Mouse (Mus musculus): ENCODE data around the gene 2010111I01Rik. TPM values are rescaled to one million over a fixed set of nuclear protein-coding genes. Genes with fewer than 3 reads are reported as not detected.

2010111I01Rik gene
- total and polyA plus RNA-seq, 3 experiments: 26.3 to 32.7 TPM; not detected in 1

GRCm38 (mm10) chr13:63039848-63040247 lies 75.2 kb downstream of the 2010111I01Rik start:
- no peak for DNase-seq (ENCODE audit: low read depth, low spot score)
- Histone ChIP-seq H3K9me3 (replicated peaks; ENCODE audit: insufficient read depth, low read length) (no peaks in the 10 kb centered on the region), H3K79me2 (ENCODE audit: control insufficient read depth, insufficient read depth, low read length, poor library complexity) (no peaks in the 10 kb centered on the region), H3K4me3 (ENCODE audit: control insufficient read depth in 1 of 2, insufficient read depth in 1 of 2, low read depth in 2 of 2, low read length in 2 of 2) (no peak overlapping the region), H3K27ac (ENCODE audit: control insufficient read depth, low read depth, low read length) (no peak overlapping the region), H3K27me3 (ENCODE audit: control insufficient read depth in 1 of 2, insufficient read depth in 2 of 2, low read length in 2 of 2) (no peaks in the 10 kb centered on the region; a peak in 1 of 4 replicates), H3K36me3 (ENCODE audit: control insufficient read depth in 1 of 2, insufficient read depth in 2 of 2, low read length in 2 of 2) (no peaks in the 10 kb centered on the region), H3K9ac (ENCODE audit: control insufficient read depth, low read depth, low read length, poor library complexity, severe bottlenecking) (no peak overlapping the region), H3K4me1 (ENCODE audit: control insufficient read depth in 1 of 2, insufficient read depth in 2 of 2, low read length in 2 of 2) (no peaks in the 10 kb centered on the region)
- TF ChIP-seq CHD1 (IDR thresholded peaks at IDR 0.05; ENCODE audit: low read depth, low read length) (no peak), NRF1 (IDR thresholded peaks at IDR 0.05; ENCODE audit: insufficient read depth, low read depth, low read length, poor library complexity, severe bottlenecking) (no peak), CTCF (IDR thresholded peaks at IDR 0.05 in 2 of 3, conservative IDR thresholded peaks at IDR 0.05 in 1 of 3; ENCODE audit: control insufficient read depth in 1 of 3, insufficient read depth in 1 of 3, low read depth in 2 of 3, low read length in 3 of 3, poor library complexity in 1 of 3, severe bottlenecking in 1 of 3) (no peak), TAL1 (IDR thresholded peaks at IDR 0.05; ENCODE audit: low read length) (no peak), ZNF384 (IDR thresholded peaks at IDR 0.05; ENCODE audit: low read depth, low read length) (no peak), MYC (IDR thresholded peaks at IDR 0.05; ENCODE audit: low read depth, low read length) (no peak), ZKSCAN1 (IDR thresholded peaks at IDR 0.05; ENCODE audit: low read depth, low read length) (no peak), ELF1 (IDR thresholded peaks at IDR 0.05; ENCODE audit: low read depth, low read length) (no peak), GATA1 (IDR thresholded peaks at IDR 0.05; ENCODE audit: low read depth, low read length) (no peak), NELFE (IDR thresholded peaks at IDR 0.05; ENCODE audit: low read depth, low read length) (no peak), CHD2 (IDR thresholded peaks at IDR 0.05; ENCODE audit: low read length) (no peak), MEF2A (IDR thresholded peaks at IDR 0.05; ENCODE audit: extremely low read depth, insufficient replicate concordance, low read depth, low read length, poor library complexity, severe bottlenecking) (no peak), E2F4 (IDR thresholded peaks at IDR 0.05; ENCODE audit: borderline replicate concordance, low read depth, low read length) (no peak), BHLHE40 (IDR thresholded peaks at IDR 0.05; ENCODE audit: borderline replicate concordance, low read depth, low read length) (no peak), RCOR1 (IDR thresholded peaks at IDR 0.05; ENCODE audit: low read depth, low read length) (no peak), ETS1 (IDR thresholded peaks at IDR 0.05; ENCODE audit: low read depth, low read length) (no peak)

GRCm38 (mm10) chr13:63045504-63046205 lies 81.0 kb downstream of the 2010111I01Rik start:
- no peaks in the 10 kb centered on the region; a peak in 1 of 4 replicates for H3K27me3 ChIP-seq (ENCODE audit: control insufficient read depth in 1 of 2, insufficient read depth in 2 of 2, low read length in 2 of 2)
- no peak for TF ChIP-seq POLR2A (IDR thresholded peaks at IDR 0.05; ENCODE audit: control insufficient read depth in 1 of 2, insufficient read depth in 1 of 2, low read depth in 1 of 2, low read length in 2 of 2, poor library complexity in 1 of 2)
- TF ChIP-seq MXI1 (IDR thresholded peaks at IDR 0.05; ENCODE audit: low read depth, low read length): no peak
- no peak for TF ChIP-seq ZNF384 (IDR thresholded peaks at IDR 0.05; ENCODE audit: low read depth, low read length)
- TF ChIP-seq SIN3A (IDR thresholded peaks at IDR 0.05; ENCODE audit: low read length): no peak
- no peak for TF ChIP-seq ZC3H11A (IDR thresholded peaks at IDR 0.05; ENCODE audit: low read depth, low read length)
- TF ChIP-seq USF2 (IDR thresholded peaks at IDR 0.05; ENCODE audit: borderline replicate concordance in 1 of 2, insufficient read depth in 1 of 2, low read depth in 1 of 2, low read length in 2 of 2): no peak
- TF ChIP-seq ZMIZ1 (IDR thresholded peaks at IDR 0.05; ENCODE audit: low read depth, low read length): no peak
- no peak for TF ChIP-seq MAX (IDR thresholded peaks at IDR 0.05; ENCODE audit: low read length)
- peak; percentile 50 for TF ChIP-seq SMC3 (IDR thresholded peaks at IDR 0.05; ENCODE audit: low read depth, low read length)
- TF ChIP-seq RAD21 (IDR thresholded peaks at IDR 0.05; ENCODE audit: low read depth, low read length): peak; percentile 38
- no peak for TF ChIP-seq UBTF (IDR thresholded peaks at IDR 0.05; ENCODE audit: borderline replicate concordance, insufficient read depth, low read depth, low read length)
- TF ChIP-seq CTCF (IDR thresholded peaks at IDR 0.05 in 2 of 3, conservative IDR thresholded peaks at IDR 0.05 in 1 of 3; ENCODE audit: control insufficient read depth in 1 of 3, insufficient read depth in 1 of 3, low read depth in 2 of 3, low read length in 3 of 3, poor library complexity in 1 of 3, severe bottlenecking in 1 of 3): peak; percentile 22 to 46 (median 22); a peak in 5 of 6 replicates
- H3K9me3 ChIP-seq (replicated peaks; ENCODE audit: insufficient read depth, low read length): no peaks in the 10 kb centered on the region
- H3K4me1 ChIP-seq (ENCODE audit: control insufficient read depth in 1 of 2, insufficient read depth in 2 of 2, low read length in 2 of 2): no peaks in the 10 kb centered on the region
- H3K36me3 ChIP-seq (ENCODE audit: control insufficient read depth in 1 of 2, insufficient read depth in 2 of 2, low read length in 2 of 2): no peaks in the 10 kb centered on the region
- H3K4me3 ChIP-seq (ENCODE audit: control insufficient read depth in 1 of 2, insufficient read depth in 1 of 2, low read depth in 2 of 2, low read length in 2 of 2): no peak overlapping the region
- no peak overlapping the region for H3K27ac ChIP-seq (ENCODE audit: control insufficient read depth, low read depth, low read length)
- H3K79me2 ChIP-seq (ENCODE audit: control insufficient read depth, insufficient read depth, low read length, poor library complexity): no peaks in the 10 kb centered on the region
- peak; percentile 39 for DNase-seq (ENCODE audit: low read depth, low spot score)
- H3K9ac ChIP-seq (ENCODE audit: control insufficient read depth, low read depth, low read length, poor library complexity, severe bottlenecking): no peak overlapping the region

All from MEL (cell line).